In the genomic region with DNA sequence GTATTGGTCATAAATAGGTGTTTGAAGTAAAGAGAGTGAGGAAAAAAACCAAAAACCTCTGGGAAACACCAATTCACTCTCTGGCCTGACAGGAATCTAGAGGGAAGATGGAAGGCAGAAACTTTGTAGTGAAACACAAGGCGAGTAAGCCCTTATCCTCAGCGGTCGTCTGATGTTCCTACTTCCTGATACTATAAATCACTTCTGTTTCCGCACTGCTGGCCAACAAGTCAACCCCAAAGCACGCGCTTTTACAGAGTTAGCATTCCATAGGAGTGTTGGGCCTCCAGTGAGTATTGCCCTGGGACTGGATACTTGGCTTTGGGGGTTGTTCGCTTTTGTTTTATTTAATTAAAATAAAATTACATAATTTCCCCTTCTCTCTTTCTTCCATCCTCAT, we compare ENCODE assay signal across 22 mouse cellular contexts.
DNase-seq lines count a peak whose midpoint lies in the region; ATAC-seq lines count a peak whose summit lies in the region.
"Had no signal": no experiment of that assay in that cellular context is flagged by ENCODE, and none has a peak within 500 bp of the region (broad histone marks: within the 10 kb centered on the region; RNA-seq: fewer than 3 reads in every experiment).

No protein-coding gene starts in this region.

- H3K4me2 ChIP-seq in forebrain, embryonic 13.5 days: no peak overlapping the region
- H3K4me2 ChIP-seq: forebrain, embryonic 12.5 days; hindbrain, embryonic 14.5 days; limb, embryonic 12.5 days; liver, embryonic 15.5 days had no signal

- no peak overlapping the region for H3K4me3 ChIP-seq in forebrain, embryonic 13.5 days
- H3K4me3 ChIP-seq: forebrain, embryonic 12.5 days; heart, embryonic 10.5 days; limb, embryonic 12.5 days; liver, embryonic 15.5 days; megakaryocyte, embryonic 14.5 days had no signal

- H3K27me3 ChIP-seq in forebrain, embryonic 13.5 days: no peaks in the 10 kb centered on the region
- H3K27me3 ChIP-seq: forebrain, embryonic 12.5 days; limb, embryonic 12.5 days; liver, embryonic 15.5 days; megakaryocyte, embryonic 14.5 days had no signal

- no peak overlapping the region for H3K27ac ChIP-seq in forebrain, embryonic 13.5 days
- H3K27ac ChIP-seq: forebrain, embryonic 12.5 days; heart, embryonic 10.5 days; hindbrain, embryonic 14.5 days; limb, embryonic 12.5 days; liver, embryonic 15.5 days had no signal

- H3K9me3 ChIP-seq in forebrain, embryonic 13.5 days (replicated peaks): no peaks in the 10 kb centered on the region
- H3K9me3 ChIP-seq: forebrain, embryonic 12.5 days; heart, embryonic 10.5 days; limb, embryonic 12.5 days; liver, embryonic 15.5 days; megakaryocyte, embryonic 14.5 days had no signal

- no peak overlapping the region for H3K9ac ChIP-seq in forebrain, embryonic 13.5 days
- H3K9ac ChIP-seq: forebrain, embryonic 12.5 days; hindbrain, embryonic 14.5 days; limb, embryonic 12.5 days; liver, embryonic 15.5 days had no signal

- DNase-seq in kidney, adult 9 months: peak; percentile 13
- DNase-seq in kidney, adult 18-20 months: no peak
- peak; percentile 16 for DNase-seq in hindlimb bud, embryonic 11.5 days (ENCODE audit: extremely low spot score, low read depth, low spot score)
- no peak for DNase-seq in thymus, postnatal 36 days
- DNase-seq: adrenal gland, adult 2 months; cerebellum, adult 11-12 months; cerebellum, postnatal 25 days; gastrocnemius, postnatal 36 days; heart, postnatal 10 days; layer of hippocampus, adult 9-11 months; spleen, adult 18-20 months had no signal

- peak; percentile 96 for ATAC-seq in common myeloid progenitor, adult 5-6 weeks (replicated peaks; ENCODE audit: low read depth, poor library complexity, severe bottlenecking)
- peak; percentile 85 for ATAC-seq in megakaryocyte progenitor cell, adult 5-6 weeks (replicated peaks; ENCODE audit: poor library complexity)
- no peak for ATAC-seq in forebrain, embryonic 13.5 days
- ATAC-seq: intestine, embryonic 16.5 days; midbrain, embryonic 16.5 days had no signal

- WGBS in forebrain, embryonic 13.5 days: 92% methylated on average over 7 of the region's 7 CpGs

- H3K36me3 ChIP-seq in forebrain, embryonic 13.5 days (ENCODE audit: poor library complexity, severe bottlenecking): no peaks in the 10 kb centered on the region
- H3K36me3 ChIP-seq: forebrain, embryonic 12.5 days; heart, embryonic 10.5 days; limb, embryonic 12.5 days; liver, embryonic 15.5 days had no signal

- no peaks in the 10 kb centered on the region for H3K4me1 ChIP-seq in forebrain, embryonic 13.5 days
- H3K4me1 ChIP-seq: forebrain, embryonic 12.5 days; heart, embryonic 10.5 days; limb, embryonic 12.5 days; liver, embryonic 15.5 days; megakaryocyte, embryonic 14.5 days had no signal

Comparison
In these comparisons a context has a peak if more than half of its experiments do, and no peak if none do; other contexts are left out.
1. DNase-seq: peak in kidney, adult 9 months (single experiment) and hindlimb bud, embryonic 11.5 days (single experiment); none in kidney, adult 18-20 months (single experiment) and thymus, postnatal 36 days (0 of 2).